Mouse (Mus musculus): ENCODE data around the gene A530016L24Rik.

- no peak for TF ChIP-seq HCFC1 (IDR thresholded peaks at IDR 0.05; ENCODE audit: borderline replicate concordance, insufficient read depth, low read length)
- no peak for TF ChIP-seq CHD2 (IDR thresholded peaks at IDR 0.05; ENCODE audit: low read depth, low read length)
Observed at GRCm38 (mm10) chr12:112542920-112543300, 53.7 kb downstream of the A530016L24Rik start.
